Comparison of ENCODE assay signal across 8 mouse cellular contexts in genomic region chr7:139992406-139992805, GRCm38 (mm10). TPM values are rescaled to one million over a fixed set of nuclear protein-coding genes. Genes with fewer than 3 reads are reported as not detected.
DNase-seq lines count a peak whose midpoint lies in the region; ATAC-seq and TF ChIP-seq lines count a peak whose summit lies in the region.

Adam8 (minus strand) TSS chr7:139992562.

- no peak within 1 kb of the TSS for H3K4me2 ChIP-seq in liver, embryonic 15.5 days
- H3K4me2 ChIP-seq in stomach, postnatal 0 days (replicated peaks; ENCODE audit: low read depth), result no peak within 1 kb of the TSS

- H3K9me3 ChIP-seq in liver, embryonic 15.5 days (replicated peaks), result no peaks in the 10 kb centered on the region
- H3K9me3 ChIP-seq in stomach, postnatal 0 days (ENCODE audit: control insufficient read depth, low read length), result no peaks in the 10 kb centered on the region

- 0 out of 2 replicates have a peak, but pooled peaks cover 5% of the 10 kb centered on the region for H3K4me1 ChIP-seq in liver, embryonic 15.5 days (replicated peaks)
- no peaks in the 10 kb centered on the region for H3K4me1 ChIP-seq in stomach, postnatal 0 days (replicated peaks; ENCODE audit: control insufficient read depth, insufficient read depth)

- no peaks in the 10 kb centered on the region for H3K27me3 ChIP-seq in liver, embryonic 15.5 days
- H3K27me3 ChIP-seq in stomach, postnatal 0 days (ENCODE audit: control insufficient read depth, insufficient read depth, low read length), result no peaks in the 10 kb centered on the region

- 0 out of 2 replicates have a peak, but pooled peaks have one; percentile 2 for TF ChIP-seq CTCF in stomach, postnatal 0 days (IDR thresholded peaks at IDR 0.05; ENCODE audit: low read depth)

- no peak for TF ChIP-seq EP300 in stomach, postnatal 0 days (optimal IDR thresholded peaks at IDR 0.05)

- no peak within 1 kb of the TSS for H3K4me3 ChIP-seq in liver, embryonic 15.5 days (replicated peaks)
- no peak within 1 kb of the TSS for H3K4me3 ChIP-seq in stomach, postnatal 0 days (ENCODE audit: low read depth, low read length)

- peak; percentile 25 for DNase-seq in thymus, postnatal 25 days
- DNase-seq in thymus, postnatal 14 days, result no peak
- DNase-seq in stomach, postnatal 0 days (ENCODE audit: low spot score), result peak; percentile 81
- DNase-seq in left cerebral cortex, adult 9 months (ENCODE audit: low spot score in 2 of 2), result no peak
- DNase-seq in left cerebral cortex, postnatal 14 days (ENCODE audit: low spot score in 2 of 2), result no peak
- DNase-seq in MN1 (ENCODE audit: low spot score), result no peak

- H3K36me3 ChIP-seq in liver, embryonic 15.5 days (replicated peaks), result peaks cover 25% of the 10 kb centered on the region
- peaks cover 9% of the 10 kb centered on the region for H3K36me3 ChIP-seq in stomach, postnatal 0 days (ENCODE audit: control insufficient read depth, insufficient read depth, low read length)

- ATAC-seq in erythroblast, adult 5-6 weeks (replicated peaks; ENCODE audit: low FRiP score, poor library complexity, severe bottlenecking), result peak; percentile 77
- peak; percentile 70 for ATAC-seq in liver, embryonic 15.5 days (ENCODE audit: insufficient read depth)
- peak; percentile 76 for ATAC-seq in stomach, postnatal 0 days (ENCODE audit: low FRiP score, low TSS enrichment)

- intact Hi-C loops in left cerebral cortex, postnatal 14 days (cut with DNase I), result no loop called here

- WGBS in liver, embryonic 15.5 days (ENCODE audit: insufficient replicate concordance), result 20% methylated on average over 7 of the region's 7 CpGs
- 16% methylated on average over 7 of the region's 7 CpGs for WGBS in stomach, postnatal 0 days

- no peak within 1 kb of the TSS for H3K9ac ChIP-seq in liver, embryonic 15.5 days
- no peak within 1 kb of the TSS for H3K9ac ChIP-seq in stomach, postnatal 0 days (ENCODE audit: low read length)

- no peak within 1 kb of the TSS for H3K27ac ChIP-seq in liver, embryonic 15.5 days (replicated peaks)
- H3K27ac ChIP-seq in stomach, postnatal 0 days (replicated peaks), result no peak within 1 kb of the TSS

RNA-seq across cellular contexts. Expression of gene Adam8, which starts in this region (rescaled TPM):
- 6.9 and 8.3 TPM in 2 replicates for total RNA-seq in erythroblast, adult 5-6 weeks (2015; ENCODE audit: low replicate concordance)
- 7.3 and 7.8 TPM in 2 replicates for total RNA-seq in erythroblast, adult 5-6 weeks (2017; ENCODE audit: low replicate concordance)
- 1.1 and 1.3 TPM in 2 replicates for polyA plus RNA-seq in liver, embryonic 15.5 days (2015; fragmentation: Nextera tagmentation; extraction: Ambion mirVana)
- polyA plus RNA-seq in stomach, postnatal 0 days (2015; fragmentation: Nextera tagmentation; extraction: Ambion mirVana), result 0.85 and 1.1 TPM in 2 replicates
- total RNA-seq in left cerebral cortex, postnatal 14 days (2021), result 1 to 10 TPM; 1.3 to 2.0 TPM

Comparison
In these comparisons a context has a peak if more than half of its experiments do, and no peak if none do; other contexts are left out.
1. DNase-seq: peak in thymus, postnatal 25 days (single experiment) and stomach, postnatal 0 days (single experiment); none in thymus, postnatal 14 days (single experiment), left cerebral cortex, adult 9 months (0 of 2), left cerebral cortex, postnatal 14 days (0 of 2) and MN1 (single experiment).
2. Peak in every context shown above with its lines, with median percentiles within 50 percentile points of each other: ATAC-seq.